In the genomic region with DNA sequence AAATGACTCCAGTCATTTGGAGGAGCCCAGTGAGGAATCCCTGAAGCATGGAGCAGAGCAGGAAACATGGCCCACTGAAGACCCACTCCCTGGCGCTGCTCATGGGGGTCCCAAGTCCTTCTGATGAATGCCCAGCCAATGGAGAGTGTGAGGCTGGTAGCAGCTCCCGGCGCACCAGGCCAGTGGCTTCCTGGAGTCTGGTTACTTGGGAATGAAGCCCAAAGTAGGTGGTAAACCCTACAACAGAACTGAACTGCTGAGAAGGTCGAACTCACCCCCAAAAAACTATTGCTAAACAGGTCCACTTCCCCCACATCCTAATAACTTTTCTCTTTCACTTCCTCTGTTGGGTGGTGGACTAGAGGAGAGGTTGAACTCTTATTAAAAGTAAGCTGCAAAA, we compare ENCODE assay signal across 15 mouse cellular contexts.
"Had no signal": no experiment of that assay in that cellular context is flagged by ENCODE, and none has a peak within 500 bp of the region (broad histone marks: within the 10 kb centered on the region; RNA-seq: fewer than 3 reads in every experiment).

No protein-coding gene starts in this region.

- H3K4me3 ChIP-seq: midbrain, embryonic 10.5 days; midbrain, embryonic 12.5 days; neural tube, embryonic 12.5 days had no signal

- H3K36me3 ChIP-seq: midbrain, embryonic 10.5 days; midbrain, embryonic 12.5 days; neural tube, embryonic 12.5 days had no signal

- H3K9ac ChIP-seq: liver, embryonic 14.5 days; lung, embryonic 14.5 days; midbrain, embryonic 12.5 days; neural tube, embryonic 12.5 days had no signal

- ATAC-seq: midbrain, embryonic 16.5 days had no signal

- H3K4me2 ChIP-seq: lung, embryonic 14.5 days; midbrain, embryonic 12.5 days; neural tube, embryonic 12.5 days had no signal

- H3K27me3 ChIP-seq: midbrain, embryonic 12.5 days; neural tube, embryonic 12.5 days had no signal

- DNase-seq: lung, adult 18-20 months; lung, embryonic 14.5 days; lung, postnatal 10 days; lung, postnatal 4 days; midbrain, embryonic 14.5 days; right cerebral cortex, postnatal 25 days; right cerebral cortex, postnatal 4 days; spleen, adult 18-20 months; thymus, adult 2 months; thymus, postnatal 36 days had no signal

- H3K9me3 ChIP-seq: midbrain, embryonic 12.5 days had no signal

- H3K4me1 ChIP-seq: neural tube, embryonic 12.5 days had no signal

- H3K27ac ChIP-seq: liver, embryonic 14.5 days; midbrain, embryonic 10.5 days; midbrain, embryonic 12.5 days; neural tube, embryonic 12.5 days had no signal
